Mouse (Mus musculus): ENCODE data around the gene Idua. TPM values are rescaled to one million over a fixed set of nuclear protein-coding genes. Genes with fewer than 3 reads are reported as not detected.
"Not testable (repeated sequence)": the region's sequence is repeated elsewhere in the genome, so short reads cannot be mapped to it uniquely, and the experiment has no call there.

The Idua gene
- polyA plus RNA-seq (2016; fragmentation: Nextera tagmentation; extraction: Ambion mirVana), result 13.1 and 13.6 TPM in 2 replicates

DNA sequence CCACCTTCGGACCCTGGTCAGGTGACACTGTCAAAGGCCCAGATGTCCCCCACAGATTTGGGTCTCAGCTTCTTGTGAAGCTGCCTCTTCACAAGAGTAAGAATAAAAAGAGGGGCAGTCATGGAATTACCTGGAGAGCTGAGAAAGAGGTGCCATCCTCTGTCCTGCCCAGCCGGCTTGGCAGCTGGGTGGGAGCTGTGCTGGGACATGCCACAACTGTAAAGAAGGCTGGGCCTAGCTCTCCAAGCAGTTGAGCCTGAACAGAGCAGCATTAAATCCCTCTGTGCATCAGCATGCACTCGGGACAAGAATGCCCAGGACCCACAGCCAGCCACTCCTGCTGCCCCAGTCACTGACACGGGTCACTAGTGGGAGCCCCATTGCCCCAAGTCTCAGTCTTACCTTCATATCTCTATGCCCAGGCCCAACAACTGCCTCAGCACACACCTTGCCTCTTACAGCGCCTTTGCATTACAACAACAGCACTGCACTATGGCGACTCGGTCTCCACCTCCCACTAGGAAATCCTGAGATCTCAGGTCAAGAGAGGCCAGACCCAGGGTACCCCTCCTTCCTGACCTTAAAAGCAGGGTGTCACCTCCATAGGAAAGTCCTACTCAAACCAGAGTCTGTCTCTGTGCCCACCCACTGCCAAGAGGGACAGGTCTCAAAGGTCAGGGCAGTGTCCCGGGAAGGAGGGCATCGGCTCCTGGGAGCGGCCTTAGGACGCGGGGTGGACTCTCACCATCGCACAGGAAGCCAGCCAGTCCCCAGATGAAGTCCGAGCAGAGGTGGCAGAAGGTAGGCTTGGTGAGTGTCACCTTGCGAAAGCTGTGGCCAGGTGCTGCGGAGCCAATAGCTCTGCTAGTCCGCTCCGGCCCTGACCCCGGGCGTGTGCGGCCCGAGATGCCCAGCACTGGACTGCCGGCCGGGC lies at the start of gene Idua:
TSS of gene Idua (plus strand) at position 634 of the 934 bp plus-strand sequence.
- Histone ChIP-seq H3K4me3 (replicated peaks) (peak within 1 kb of the TSS; percentile 83), H3K36me3 (peaks cover 29% of the 10 kb centered on the region), H3K4me2 (peak within 1 kb of the TSS; percentile 90), H3K27ac (peak within 1 kb of the TSS; percentile 23; the same call in 1 of the 2 replicates), H3K9ac (replicated peaks) (peak within 1 kb of the TSS; percentile 88), H3K4me1 (replicated peaks) (peaks cover 19% of the 10 kb centered on the region), H3K9me3 (no peaks in the 10 kb centered on the region), H3K27me3 (peaks cover 5% of the 10 kb centered on the region; the same call in 1 of the 2 replicates)
- 9% methylated on average over 24 of the region's 24 CpGs for WGBS
- peak; percentile 21 for ATAC-seq (ENCODE audit: insufficient number of reproducible peaks, insufficient read depth, low FRiP score, low TSS enrichment, low read depth)

DNA sequence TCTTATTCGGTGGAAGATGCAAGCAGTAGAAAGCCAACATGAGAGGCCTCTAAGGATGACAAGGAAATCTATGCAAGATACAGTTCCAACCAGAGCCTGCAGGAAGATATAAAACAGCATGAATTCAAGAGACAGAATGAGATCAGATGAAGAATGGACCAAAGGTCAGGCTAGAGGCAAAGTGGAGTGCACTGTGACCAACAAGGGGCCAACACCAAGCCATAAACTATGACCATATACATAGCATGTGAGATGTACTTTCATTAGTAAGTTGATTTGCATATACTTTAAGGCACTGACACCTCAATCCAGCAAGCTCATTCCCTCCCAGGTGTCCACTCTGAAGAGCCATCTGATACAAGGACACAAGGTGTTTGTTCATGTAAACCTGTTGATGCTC lies 49.7 kb upstream of the Idua start:
- no peak overlapping the region for H3K4me3 ChIP-seq (replicated peaks)
- no peak for ATAC-seq (ENCODE audit: insufficient number of reproducible peaks, insufficient read depth, low FRiP score, low TSS enrichment, low read depth)
- H3K9ac ChIP-seq (replicated peaks), result no peak overlapping the region
- no peaks in the 10 kb centered on the region for H3K9me3 ChIP-seq
- WGBS, result 93% methylated on average over 1 of the region's 1 CpGs
- no peaks in the 10 kb centered on the region for H3K27me3 ChIP-seq
- no peak overlapping the region for H3K4me2 ChIP-seq
- H3K27ac ChIP-seq, result no peak overlapping the region
- no peaks in the 10 kb centered on the region for H3K4me1 ChIP-seq (replicated peaks)
- peaks cover 96% of the 10 kb centered on the region for H3K36me3 ChIP-seq

DNA sequence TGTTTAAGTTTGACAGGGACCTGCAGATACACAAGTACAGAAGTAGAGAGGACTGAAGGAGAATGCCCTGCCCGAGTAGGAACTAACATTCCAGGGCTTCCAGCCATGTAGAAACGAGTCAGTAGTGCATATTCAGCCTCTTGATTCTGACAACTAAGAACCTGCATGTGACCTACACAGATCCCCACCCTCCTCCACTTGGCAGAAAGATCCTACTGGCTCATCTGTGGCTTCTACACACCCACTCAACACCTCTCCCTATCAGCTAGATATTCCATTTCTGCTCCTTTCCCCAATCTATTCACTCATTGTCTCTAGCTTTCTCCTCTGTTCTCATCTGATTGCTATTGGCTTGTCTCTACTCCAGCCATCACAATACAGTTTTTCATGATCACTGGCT lies 38.3 kb upstream of the Idua start:
- no peak overlapping the region for H3K4me3 ChIP-seq (replicated peaks)
- H3K4me2 ChIP-seq, result no peak overlapping the region
- no peaks in the 10 kb centered on the region for H3K9me3 ChIP-seq
- H3K9ac ChIP-seq (replicated peaks), result no peak overlapping the region
- ATAC-seq (ENCODE audit: insufficient number of reproducible peaks, insufficient read depth, low FRiP score, low TSS enrichment, low read depth), result no peak
- no peak overlapping the region for H3K27ac ChIP-seq
- WGBS, result 87% methylated on average over 2 of the region's 2 CpGs
- H3K27me3 ChIP-seq, result no peaks in the 10 kb centered on the region
- H3K4me1 ChIP-seq (replicated peaks), result no peaks in the 10 kb centered on the region
- peaks cover 71% of the 10 kb centered on the region for H3K36me3 ChIP-seq

DNA sequence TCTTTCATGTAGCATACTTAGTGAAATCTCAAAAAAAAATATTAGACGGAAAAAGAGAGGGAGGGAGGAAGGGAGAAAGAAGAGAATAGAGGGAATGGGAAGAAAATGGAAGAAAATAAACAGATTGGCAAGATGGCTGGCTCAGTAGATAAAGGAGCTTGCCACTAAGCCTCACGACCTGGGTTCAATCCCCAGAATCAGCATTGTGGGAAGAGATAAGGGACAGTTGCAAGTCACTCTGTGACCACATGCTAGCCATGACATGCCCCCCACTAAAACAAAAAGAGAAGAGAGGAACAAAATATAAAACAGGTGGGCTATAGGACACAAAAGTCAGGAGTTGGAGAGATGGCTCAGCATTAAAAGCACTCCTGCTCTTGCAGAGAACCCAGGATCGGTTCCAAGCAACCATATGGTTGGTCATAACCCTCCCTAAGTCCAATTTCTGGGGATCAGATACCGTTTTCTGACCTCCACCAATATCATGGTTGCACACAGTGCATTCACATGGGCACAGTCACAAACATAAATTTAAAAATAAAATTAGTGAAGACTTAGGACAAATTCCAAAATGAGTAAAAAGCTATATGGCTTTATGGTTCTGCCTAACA lies 34.0 kb upstream of the Idua start:
- H3K9me3 ChIP-seq, result no peaks in the 10 kb centered on the region
- WGBS, result 87% methylated on average over 4 of the region's 4 CpGs
- no peak overlapping the region for H3K27ac ChIP-seq
- peaks cover 16% of the 10 kb centered on the region for H3K4me1 ChIP-seq (replicated peaks)
- H3K27me3 ChIP-seq, result no peaks in the 10 kb centered on the region
- no peak for ATAC-seq (ENCODE audit: insufficient number of reproducible peaks, insufficient read depth, low FRiP score, low TSS enrichment, low read depth)
- no peak overlapping the region for H3K4me2 ChIP-seq
- H3K4me3 ChIP-seq (replicated peaks), result no peak overlapping the region
- peaks cover 35% of the 10 kb centered on the region for H3K36me3 ChIP-seq
- no peak overlapping the region for H3K9ac ChIP-seq (replicated peaks)

DNA sequence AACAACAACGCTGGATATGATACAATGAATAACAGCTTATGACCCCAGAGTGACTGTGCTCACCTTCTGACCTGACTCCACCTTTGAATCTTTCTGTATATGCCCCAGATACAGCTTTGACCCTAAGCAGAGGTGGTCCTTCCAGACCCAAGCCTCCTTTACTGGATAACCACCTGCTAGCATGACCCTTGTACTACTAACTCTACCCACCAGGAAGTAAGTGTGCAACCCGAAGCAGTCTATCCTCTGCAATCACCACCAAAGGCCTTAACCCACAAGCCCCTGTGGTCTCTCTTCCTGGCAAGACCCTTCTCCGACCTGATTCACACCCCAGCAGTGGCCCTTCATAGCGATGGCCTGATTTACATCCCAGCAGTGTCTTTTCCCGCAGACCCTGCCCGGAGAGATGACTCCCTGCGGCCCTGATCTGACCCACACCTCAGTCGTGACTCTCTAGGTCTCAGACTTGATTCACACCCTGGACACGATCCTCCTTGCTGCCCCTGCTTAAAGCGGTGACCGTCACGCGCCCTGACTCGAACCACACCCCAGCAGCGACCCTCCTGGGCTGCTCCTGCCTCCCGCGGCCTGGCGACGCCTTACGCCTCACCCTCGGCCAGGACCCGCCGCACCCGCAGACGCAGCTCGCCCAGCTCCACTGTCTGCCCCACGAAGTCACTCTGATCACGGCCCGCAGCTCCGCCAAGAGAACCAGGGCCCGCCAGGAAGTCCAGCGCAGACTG lies 31.1 kb upstream of the Idua start:
- 2% methylated on average over 32 of the region's 32 CpGs for WGBS
- Histone ChIP-seq H3K36me3 (peaks cover 8% of the 10 kb centered on the region), H3K27ac (peak overlapping the region; percentile 87), H3K27me3 (no peaks in the 10 kb centered on the region), H3K9ac (replicated peaks) (peak overlapping the region; percentile 92), H3K9me3 (no peaks in the 10 kb centered on the region), H3K4me2 (peak overlapping the region; percentile 90), H3K4me1 (replicated peaks) (peaks cover 16% of the 10 kb centered on the region), H3K4me3 (replicated peaks) (peak overlapping the region; percentile 90)
- peak; percentile 86 for ATAC-seq (ENCODE audit: insufficient number of reproducible peaks, insufficient read depth, low FRiP score, low TSS enrichment, low read depth)

DNA sequence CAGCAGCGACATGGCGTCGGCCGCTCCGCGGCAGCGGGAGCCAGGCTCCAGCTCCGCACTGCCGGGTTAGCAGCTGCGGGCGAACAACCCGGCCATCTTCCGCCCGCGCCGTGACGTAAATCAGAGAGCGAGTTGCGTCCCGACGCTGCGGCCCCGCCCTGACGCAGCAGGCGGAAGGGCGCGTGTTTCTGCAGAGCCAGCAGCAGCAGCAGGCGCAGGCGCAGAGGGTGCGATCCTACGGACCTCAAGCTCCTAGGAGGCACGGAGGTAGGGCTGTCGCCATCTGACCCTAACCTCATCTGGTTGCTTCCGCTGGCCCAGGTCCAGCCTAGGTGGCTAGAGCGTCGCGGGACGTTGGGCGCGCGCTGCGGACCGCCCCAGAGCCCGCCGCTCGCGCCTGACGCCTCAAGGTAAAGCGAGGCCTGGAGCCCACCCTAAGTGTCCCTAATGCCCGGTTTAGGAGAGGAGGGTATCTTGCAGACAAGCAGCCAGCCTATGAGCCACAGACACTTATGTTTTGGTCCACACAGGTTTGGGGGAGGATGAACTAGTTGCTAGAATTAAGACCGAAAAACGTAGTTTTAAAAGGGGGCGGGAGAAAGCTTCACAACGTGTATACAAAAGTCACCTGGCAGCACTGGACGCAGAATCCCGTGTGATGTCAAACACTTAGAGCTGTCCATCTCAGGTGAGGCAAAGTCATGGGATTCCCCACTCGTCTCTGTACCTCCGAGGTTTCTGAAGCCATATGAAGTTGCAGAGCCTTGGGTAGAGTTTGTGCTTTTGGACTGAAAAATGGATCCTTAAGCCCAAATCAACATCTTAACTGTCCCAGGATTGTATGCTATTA lies 30.3 kb upstream of the Idua start, which contains the start of the genes Gak and Tmem175:
TSS of gene Gak (minus strand) at position 122 of the 850 bp plus-strand sequence.
TSS of gene Tmem175 (plus strand) at position 137 of the 850 bp plus-strand sequence.
- Histone ChIP-seq H3K4me1 (replicated peaks) (peaks cover 16% of the 10 kb centered on the region), H3K36me3 (no peaks in the 10 kb centered on the region), H3K27me3 (no peaks in the 10 kb centered on the region), H3K27ac (peak within 1 kb of the TSS; percentile 87), H3K9me3 (no peaks in the 10 kb centered on the region), H3K4me3 (replicated peaks) (peak within 1 kb of the TSS; percentile 90), H3K4me2 (peak within 1 kb of the TSS; percentile 90), H3K9ac (replicated peaks) (peak within 1 kb of the TSS; percentile 92)
- under 1% methylated on average over 58 of the region's 58 CpGs for WGBS
- ATAC-seq (ENCODE audit: insufficient number of reproducible peaks, insufficient read depth, low FRiP score, low TSS enrichment, low read depth), result peak; percentile 97

DNA sequence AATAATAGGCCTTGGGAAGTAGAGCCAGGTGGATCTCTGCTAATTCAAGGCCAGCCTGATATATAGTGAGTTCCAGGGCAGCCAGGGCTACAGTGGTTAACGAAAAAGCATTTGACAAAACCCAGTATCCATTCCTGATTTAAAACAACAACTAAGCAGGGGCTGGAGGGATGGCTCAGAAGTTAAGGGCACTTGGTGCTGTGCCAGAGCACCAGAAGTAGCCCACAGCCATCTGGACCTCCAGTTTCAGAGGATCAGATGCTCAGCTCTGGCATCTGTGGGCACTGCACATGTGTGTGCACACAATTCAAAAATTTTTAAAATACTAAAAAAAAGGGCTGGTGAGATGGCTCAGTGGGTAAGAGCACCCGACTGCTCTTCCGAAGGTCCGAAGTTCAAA lies 26.5 kb upstream of the Idua start:
- Histone ChIP-seq H3K9me3 (no peaks in the 10 kb centered on the region), H3K4me1 (replicated peaks) (peaks cover 11% of the 10 kb centered on the region), H3K9ac (replicated peaks) (no peak overlapping the region), H3K27me3 (no peaks in the 10 kb centered on the region), H3K27ac (no peak overlapping the region), H3K4me2 (no peak overlapping the region), H3K4me3 (replicated peaks) (no peak overlapping the region), H3K36me3 (peaks cover 6% of the 10 kb centered on the region; the same call in 1 of the 2 replicates)
- ATAC-seq (ENCODE audit: insufficient number of reproducible peaks, insufficient read depth, low FRiP score, low TSS enrichment, low read depth), result no peak
- 85% methylated on average over 4 of the region's 4 CpGs for WGBS

DNA sequence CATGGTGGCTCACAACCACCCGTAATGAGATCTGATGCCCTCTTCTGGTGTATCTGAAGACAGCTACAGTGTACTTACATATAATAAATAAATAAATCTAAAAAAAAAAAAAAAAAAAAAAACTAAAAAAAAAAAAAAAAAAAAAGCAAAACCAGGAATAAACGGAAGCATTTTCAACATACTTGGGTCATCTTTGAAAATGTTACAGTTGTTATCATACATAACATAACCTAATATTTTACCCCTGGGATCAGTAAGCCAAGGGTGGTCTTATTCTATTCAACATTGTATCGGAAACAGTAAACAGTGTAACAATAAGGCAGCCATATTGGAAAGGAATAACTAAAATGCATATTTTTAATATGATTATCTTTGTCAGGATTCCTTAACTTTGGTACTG lies 26.0 kb upstream of the Idua start:
- 78% methylated on average over 3 of the region's 3 CpGs for WGBS
- H3K4me2 ChIP-seq; H3K36me3 ChIP-seq; H3K4me3 ChIP-seq (replicated peaks); H3K4me1 ChIP-seq (replicated peaks); H3K27me3 ChIP-seq; H3K9ac ChIP-seq (replicated peaks); H3K9me3 ChIP-seq; H3K27ac ChIP-seq; ATAC-seq (ENCODE audit: insufficient number of reproducible peaks, insufficient read depth, low FRiP score, low TSS enrichment, low read depth): not testable (repeated sequence)

DNA sequence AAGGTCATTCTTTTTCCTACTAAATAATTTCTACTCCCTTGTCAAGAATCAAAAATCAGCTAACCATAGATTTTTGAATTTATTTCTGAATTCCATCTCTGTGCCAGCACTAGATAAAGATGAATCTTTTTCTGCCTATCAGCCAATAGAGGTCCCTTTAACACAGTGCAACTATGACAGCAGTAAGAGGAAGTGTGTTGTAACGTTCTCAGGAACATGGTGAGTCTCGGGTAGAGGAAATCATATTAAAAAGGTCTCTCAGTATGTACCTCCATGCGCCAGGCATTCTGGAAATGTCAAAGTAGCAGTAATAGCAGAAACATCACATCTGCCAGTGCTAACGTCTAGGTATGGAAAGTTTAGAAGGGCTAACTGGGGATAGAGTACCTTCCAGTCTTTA lies 24.0 kb upstream of the Idua start:
- H3K4me3 ChIP-seq (replicated peaks), result no peak overlapping the region
- WGBS, result 82% methylated on average over 4 of the region's 4 CpGs
- no peak overlapping the region for H3K27ac ChIP-seq
- H3K9me3 ChIP-seq, result no peaks in the 10 kb centered on the region
- H3K9ac ChIP-seq (replicated peaks), result no peak overlapping the region
- no peaks in the 10 kb centered on the region for H3K27me3 ChIP-seq
- H3K4me1 ChIP-seq (replicated peaks), result no peaks in the 10 kb centered on the region
- peaks cover 6% of the 10 kb centered on the region; the same call in 1 of the 2 replicates for H3K36me3 ChIP-seq
- ATAC-seq (ENCODE audit: insufficient number of reproducible peaks, insufficient read depth, low FRiP score, low TSS enrichment, low read depth), result no peak
- H3K4me2 ChIP-seq, result no peak overlapping the region

DNA sequence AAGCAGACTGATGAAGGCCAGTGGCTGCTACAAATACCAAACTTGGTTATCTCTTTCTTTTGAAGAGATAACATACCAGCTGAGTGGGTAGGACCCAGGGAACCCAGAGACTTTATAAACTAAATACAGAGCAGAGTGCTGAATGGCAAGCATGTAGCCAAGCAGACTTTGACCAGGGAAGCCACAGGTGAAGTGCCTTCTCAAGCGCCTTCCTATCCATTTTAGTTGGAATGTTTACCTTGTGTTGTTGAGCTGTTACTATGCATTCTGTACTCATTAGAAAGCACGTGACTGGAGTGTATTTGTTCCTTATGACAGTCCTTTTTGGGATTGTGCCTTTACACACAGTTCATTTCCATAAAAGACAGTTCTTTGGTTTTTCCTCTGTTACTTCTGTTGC lies 16.5 kb upstream of the Idua start:
- no peak for ATAC-seq (ENCODE audit: insufficient number of reproducible peaks, insufficient read depth, low FRiP score, low TSS enrichment, low read depth)
- H3K27me3 ChIP-seq, result no peaks in the 10 kb centered on the region
- H3K4me2 ChIP-seq, result no peak overlapping the region
- WGBS, result 84% methylated on average over 2 of the region's 2 CpGs
- H3K27ac ChIP-seq, result no peak overlapping the region
- H3K9ac ChIP-seq (replicated peaks), result no peak overlapping the region
- H3K9me3 ChIP-seq, result no peaks in the 10 kb centered on the region
- H3K36me3 ChIP-seq, result peaks cover 58% of the 10 kb centered on the region
- H3K4me3 ChIP-seq (replicated peaks), result no peak overlapping the region
- no peaks in the 10 kb centered on the region for H3K4me1 ChIP-seq (replicated peaks)

All from limb, embryonic 12.5 days (tissue).